Mouse (Mus musculus): Measurements from ENCODE around the gene Cpa5.

Cpa5 gene

GRCm38 (mm10) chr6:30610710-30611109 lies at the start of gene Cpa5:
Cpa5 (plus strand) TSS chr6:30611010.
- DNase-seq (ENCODE audit: low spot score): no peak

- DNase-seq (ENCODE audit: low spot score): no peak
Observed at GRCm38 (mm10) chr6:30562132-30562531, 48.7 kb upstream of the Cpa5 start.

GRCm38 (mm10) chr6:30563575-30563974 lies 47.2 kb upstream of the Cpa5 start:
- no peak for DNase-seq (ENCODE audit: low spot score)

GRCm38 (mm10) chr6:30564051-30564450 lies 46.8 kb upstream of the Cpa5 start:
- no peak for DNase-seq (ENCODE audit: low spot score)

- DNase-seq (ENCODE audit: low spot score): no peak
Observed at GRCm38 (mm10) chr6:30568069-30568468, 42.7 kb upstream of the Cpa5 start, which contains the start of gene Cpa4. Cpa4 (plus strand) TSS chr6:30568369.

- no peak for DNase-seq (ENCODE audit: low spot score)
Observed at GRCm38 (mm10) chr6:30569331-30569730, 41.5 kb upstream of the Cpa5 start.

- DNase-seq (ENCODE audit: low spot score): no peak
Observed at GRCm38 (mm10) chr6:30570012-30570411, 40.8 kb upstream of the Cpa5 start.

GRCm38 (mm10) chr6:30572456-30573311 lies 38.1 kb upstream of the Cpa5 start:
- peak; percentile 45 for DNase-seq (ENCODE audit: low spot score)

GRCm38 (mm10) chr6:30573380-30573779 lies 37.4 kb upstream of the Cpa5 start:
- DNase-seq (ENCODE audit: low spot score): no peak

- no peak for DNase-seq (ENCODE audit: low spot score)
Observed at GRCm38 (mm10) chr6:30574945-30575344, 35.9 kb upstream of the Cpa5 start.

- DNase-seq (ENCODE audit: low spot score): no peak
Observed at GRCm38 (mm10) chr6:30576477-30577203, 34.2 kb upstream of the Cpa5 start.

- DNase-seq (ENCODE audit: low spot score): no peak
Observed at GRCm38 (mm10) chr6:30579961-30580840, 30.6 kb upstream of the Cpa5 start.

- DNase-seq (ENCODE audit: low spot score): no peak
Observed at GRCm38 (mm10) chr6:30580841-30581176, 30.0 kb upstream of the Cpa5 start.

GRCm38 (mm10) chr6:30586886-30587442 lies 23.8 kb upstream of the Cpa5 start:
- no peak for DNase-seq (ENCODE audit: low spot score)

- DNase-seq (ENCODE audit: low spot score): no peak
Observed at GRCm38 (mm10) chr6:30589819-30590218, 21.0 kb upstream of the Cpa5 start.

GRCm38 (mm10) chr6:30591851-30592404 lies 18.9 kb upstream of the Cpa5 start:
- DNase-seq (ENCODE audit: low spot score): no peak

GRCm38 (mm10) chr6:30592417-30592974 lies 18.3 kb upstream of the Cpa5 start:
- no peak for DNase-seq (ENCODE audit: low spot score)

- DNase-seq (ENCODE audit: low spot score): no peak
Observed at GRCm38 (mm10) chr6:30594364-30594763, 16.4 kb upstream of the Cpa5 start.

GRCm38 (mm10) chr6:30596230-30596898 lies 14.4 kb upstream of the Cpa5 start:
- DNase-seq (ENCODE audit: low spot score): no peak

- no peak for DNase-seq (ENCODE audit: low spot score)
Observed at GRCm38 (mm10) chr6:30600033-30600432, 10.8 kb upstream of the Cpa5 start.

- DNase-seq (ENCODE audit: low spot score): no peak
Observed at GRCm38 (mm10) chr6:30600995-30601394, 9.8 kb upstream of the Cpa5 start.

All from retina, embryonic 14.5 days (tissue).